Mouse (Mus musculus) hindbrain, embryonic 12.5 days (tissue): ENCODE data around the gene Zbtb9. TPM values are rescaled to one million over a fixed set of nuclear protein-coding genes. Genes with fewer than 3 reads are reported as not detected.
A peak's percentile ranks its signal among the peaks of the same experiment; 100 is the strongest.
"Not testable (repeated sequence)": the region's sequence is repeated elsewhere in the genome, so short reads cannot be mapped to it uniquely, and the experiment has no call there.

Experiments
- ATAC-seq: fragments of 200-750 bp; cut with Nextera tagmentation; 2 replicates; pipeline ENCODE4 v1.8.0; 2017; ENCODE audit warnings: moderate TSS enrichment; ENCODE audit not compliant: low FRiP score
- H3K27ac ChIP-seq: fragments of 300-500 bp; sonication (generic); 2 replicates; pipeline ENCODE4 v1.5.1; 2016; ENCODE audit warnings: mild to moderate bottlenecking
- H3K27me3 ChIP-seq: fragments of 300-500 bp; sonication (generic); 2 replicates; pipeline ENCODE4 v1.6.1; 2016; ENCODE audit warnings: mild to moderate bottlenecking
- H3K36me3 ChIP-seq: fragments of 300-500 bp; sonication (generic); 2 replicates; pipeline ENCODE4 v1.6.1; 2016; ENCODE audit warnings: mild to moderate bottlenecking
- H3K4me1 ChIP-seq: fragments of 300-500 bp; sonication (generic); 2 replicates; pipeline ENCODE4 v1.6.1; 2016
- H3K4me2 ChIP-seq: fragments of 300-500 bp; sonication (generic); replicated peaks from 2 replicates; pipeline ENCODE4 v1.6.1; 2016; ENCODE audit warnings: mild to moderate bottlenecking
- H3K4me3 ChIP-seq: fragments of 300-500 bp; sonication (generic); 2 replicates; pipeline ENCODE4 v1.5.1; 2016; ENCODE audit warnings: mild to moderate bottlenecking
- H3K9ac ChIP-seq: fragments of 300-500 bp; sonication (generic); 2 replicates; pipeline ENCODE4 v1.6.1; 2016; ENCODE audit warnings: mild to moderate bottlenecking, moderate library complexity
- H3K9me3 ChIP-seq: fragments of 300-500 bp; sonication (generic); replicated peaks from 2 replicates; pipeline ENCODE4 v1.6.1; 2016; ENCODE audit warnings: mild to moderate bottlenecking
- WGBS: fragments of 180-500 bp; shearing (Covaris S2); methylation state at CpG from one replicate; pipeline ENCODE4 v1.1.7; 2016; 5-methylcytosine and 5-hydroxymethylcytosine counted together
- polyA plus RNA-seq: library from polyadenylated mRNA; unstranded; fragments of >200 nt; fragmentation: Nextera tagmentation; extraction: Ambion mirVana; gene quantifications from 2 replicates; pipeline ENCODE4 v1.2.1, GENCODE M21; 2016

The Zbtb9 gene
- polyA plus RNA-seq, 1 experiment from 2014 or later, result 19.4 TPM

DNA sequence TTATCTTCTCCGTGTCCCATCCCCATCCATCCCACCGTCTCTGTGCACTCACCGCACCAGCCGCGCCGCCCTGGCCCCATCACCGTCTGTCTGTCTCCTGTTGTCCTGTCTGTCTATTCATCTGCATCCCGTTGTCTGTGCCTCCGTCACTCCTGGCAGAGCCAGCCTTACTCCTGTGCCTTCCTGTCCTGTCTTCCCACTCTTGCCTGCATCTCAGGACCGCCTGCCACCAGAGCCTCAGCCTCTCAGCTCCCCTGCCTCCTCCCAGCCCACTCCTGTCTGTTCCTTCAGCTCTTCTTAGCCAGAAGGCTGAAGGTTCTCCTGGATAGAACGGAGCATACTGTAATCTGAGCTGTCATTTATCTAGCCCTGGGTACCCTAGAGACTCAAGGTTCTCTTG is 6.0 kb upstream of the Zbtb9 start:
- H3K27me3 ChIP-seq, result no peaks in the 10 kb centered on the region
- H3K4me2 ChIP-seq, result no peak overlapping the region
- no peak overlapping the region for H3K4me3 ChIP-seq
- no peak for ATAC-seq
- H3K9me3 ChIP-seq, result no peaks in the 10 kb centered on the region
- peaks cover 73% of the 10 kb centered on the region for H3K36me3 ChIP-seq
- no peak overlapping the region for H3K9ac ChIP-seq
- no peak overlapping the region for H3K27ac ChIP-seq
- 91% methylated on average over 11 of the region's 11 CpGs for WGBS
- H3K4me1 ChIP-seq, result peaks cover 10% of the 10 kb centered on the region

DNA sequence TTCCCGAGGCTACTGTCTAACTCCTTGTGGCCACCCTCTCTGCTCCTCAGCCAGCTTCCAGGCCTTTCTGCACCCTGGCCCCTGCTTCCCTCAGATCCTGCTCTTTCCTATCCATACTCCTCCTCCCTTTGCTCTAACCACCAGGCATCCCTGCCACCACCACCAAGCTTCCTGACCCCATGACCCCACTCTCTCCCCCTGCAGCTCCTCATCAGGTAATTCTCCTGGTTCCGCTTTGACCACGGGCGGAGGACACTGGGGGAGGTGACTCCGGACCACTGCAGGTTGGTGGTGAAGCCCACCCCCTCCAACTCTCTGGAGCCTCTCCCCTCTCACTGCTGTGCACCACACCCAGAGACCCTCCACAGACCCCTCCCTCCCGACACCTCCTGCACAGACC is 5.5 kb upstream of the Zbtb9 start:
- peaks cover 68% of the 10 kb centered on the region for H3K36me3 ChIP-seq
- H3K9me3 ChIP-seq, result no peaks in the 10 kb centered on the region
- H3K4me3 ChIP-seq, result no peak overlapping the region
- WGBS, result 89% methylated on average over 6 of the region's 6 CpGs
- no peak for ATAC-seq
- H3K27ac ChIP-seq, result no peak overlapping the region
- no peak overlapping the region for H3K4me2 ChIP-seq
- no peak overlapping the region for H3K9ac ChIP-seq
- no peaks in the 10 kb centered on the region for H3K27me3 ChIP-seq
- peaks cover 14% of the 10 kb centered on the region for H3K4me1 ChIP-seq

DNA sequence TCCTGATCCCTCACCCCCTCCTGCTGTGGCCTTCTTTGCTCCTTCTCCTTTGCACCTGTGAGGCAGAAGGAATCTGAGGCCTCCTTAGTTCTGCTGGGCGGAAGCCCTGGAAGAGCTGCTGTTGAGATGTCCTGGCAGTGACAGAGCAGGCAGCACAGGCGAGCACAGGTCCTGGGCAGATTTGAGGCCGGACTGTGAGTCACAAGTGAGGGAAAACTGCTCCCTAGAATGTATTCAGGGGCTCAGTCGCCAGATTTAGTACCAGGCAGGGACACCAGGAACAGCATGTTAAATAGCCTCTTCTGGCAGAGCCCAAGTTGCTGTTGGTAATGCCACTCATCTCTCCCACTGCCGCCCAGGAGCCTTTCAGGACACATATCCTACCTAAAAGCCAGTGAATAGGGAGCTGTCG is 4.8 kb upstream of the Zbtb9 start:
- WGBS, result 81% methylated on average over 6 of the region's 6 CpGs
- Histone ChIP-seq H3K27ac (no peak overlapping the region), H3K4me1 (peaks cover 16% of the 10 kb centered on the region), H3K27me3 (no peaks in the 10 kb centered on the region), H3K4me2 (no peak overlapping the region), H3K4me3 (no peak overlapping the region), H3K9me3 (no peaks in the 10 kb centered on the region), H3K36me3 (peaks cover 61% of the 10 kb centered on the region), H3K9ac (no peak overlapping the region)
- no peak for ATAC-seq

DNA sequence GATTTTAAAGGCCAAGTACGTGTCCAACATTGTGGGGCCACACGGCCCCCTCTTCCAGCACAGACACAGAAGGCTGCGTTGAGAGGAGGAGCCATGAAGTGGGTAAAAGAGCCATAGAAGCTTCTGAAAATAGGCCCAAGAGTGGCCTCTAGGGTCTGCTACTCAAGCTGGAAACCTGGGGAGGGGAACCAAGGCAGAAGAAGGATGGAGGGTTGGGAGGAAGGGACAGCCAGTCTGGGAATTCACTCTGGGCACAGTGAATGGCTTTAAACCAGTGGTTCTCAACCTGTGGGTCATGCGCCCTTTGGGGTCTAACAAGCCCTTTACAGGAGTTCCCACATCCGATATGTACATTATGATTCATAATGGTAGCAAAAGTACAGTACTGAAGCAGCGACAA is 3.7 kb upstream of the Zbtb9 start:
- peaks cover 54% of the 10 kb centered on the region for H3K36me3 ChIP-seq
- no peaks in the 10 kb centered on the region for H3K9me3 ChIP-seq
- WGBS, result 91% methylated on average over 6 of the region's 6 CpGs
- H3K27ac ChIP-seq, result no peak overlapping the region
- no peak overlapping the region for H3K9ac ChIP-seq
- H3K4me2 ChIP-seq, result no peak overlapping the region
- H3K4me1 ChIP-seq, result peaks cover 24% of the 10 kb centered on the region
- H3K4me3 ChIP-seq, result no peak overlapping the region
- no peak for ATAC-seq
- no peaks in the 10 kb centered on the region for H3K27me3 ChIP-seq

DNA sequence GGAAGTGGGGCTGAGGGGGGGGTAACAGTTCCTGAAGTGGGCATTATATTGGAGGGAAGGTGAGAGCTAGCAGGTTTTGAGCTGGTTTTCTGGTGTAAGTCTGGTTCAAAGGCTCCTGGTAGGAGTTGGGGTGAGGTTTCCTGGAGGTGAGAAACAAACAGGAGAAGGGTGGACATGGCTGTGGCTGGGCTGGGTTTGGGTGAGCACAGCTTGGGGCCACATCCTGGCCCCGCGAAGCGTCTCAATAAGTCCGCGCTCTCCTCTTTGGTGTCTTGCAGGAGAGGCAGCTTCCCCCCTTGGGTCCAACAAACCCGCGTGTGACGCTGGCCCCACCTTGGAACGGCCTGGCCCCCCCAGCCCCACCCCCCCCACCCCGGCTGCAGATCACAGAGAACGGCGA is 2.7 kb upstream of the Zbtb9 start:
- Histone ChIP-seq H3K9me3 (no peaks in the 10 kb centered on the region), H3K4me1 (peaks cover 33% of the 10 kb centered on the region), H3K36me3 (peaks cover 53% of the 10 kb centered on the region), H3K4me2 (no peak overlapping the region), H3K4me3 (no peak overlapping the region), H3K9ac (no peak overlapping the region), H3K27ac (no peak overlapping the region), H3K27me3 (no peaks in the 10 kb centered on the region)
- no peak for ATAC-seq
- 89% methylated on average over 7 of the region's 12 CpGs for WGBS

DNA sequence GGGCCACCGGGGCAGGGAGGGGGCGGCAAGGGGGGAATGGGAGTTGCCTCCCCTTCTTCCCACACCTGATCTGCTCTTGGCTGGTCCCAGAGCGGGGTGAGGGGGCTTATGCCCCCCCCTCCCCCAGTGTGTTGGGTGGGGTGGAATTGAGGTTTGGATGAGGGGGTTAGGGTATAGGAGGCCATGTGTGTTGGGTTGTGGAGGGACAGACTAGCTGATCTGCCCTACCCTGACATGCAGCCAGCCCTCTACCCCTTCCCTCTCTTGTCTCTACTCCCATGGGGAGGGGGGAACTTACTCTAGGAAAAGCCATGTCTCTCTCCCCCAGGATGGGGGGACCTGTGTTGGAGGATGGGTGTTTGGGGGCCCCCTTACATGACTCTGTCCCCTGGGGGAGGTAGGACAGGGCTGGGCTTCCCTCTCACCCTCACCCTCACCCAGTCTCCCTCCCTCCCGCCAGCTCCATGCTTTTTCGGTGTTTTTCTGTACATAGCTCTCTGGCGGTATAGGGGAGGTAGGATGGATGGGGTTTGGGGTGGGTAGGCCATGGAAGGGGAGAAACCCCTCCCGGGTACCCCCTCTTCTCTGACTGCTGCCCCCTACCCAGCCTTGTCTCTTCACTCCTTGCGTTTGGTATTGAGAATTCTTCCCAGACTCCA is 1.6 kb upstream of the Zbtb9 start:
- 62% methylated on average over 8 of the region's 8 CpGs for WGBS
- Histone ChIP-seq H3K27ac (no peak overlapping the region), H3K27me3 (no peaks in the 10 kb centered on the region), H3K9me3 (no peaks in the 10 kb centered on the region), H3K4me3 (no peak overlapping the region), H3K4me1 (peaks cover 43% of the 10 kb centered on the region), H3K9ac (peak overlapping the region; percentile 23; the same call in 1 of the 2 replicates), H3K36me3 (peaks cover 53% of the 10 kb centered on the region), H3K4me2 (peak overlapping the region; percentile 79)
- ATAC-seq, result no peak

DNA sequence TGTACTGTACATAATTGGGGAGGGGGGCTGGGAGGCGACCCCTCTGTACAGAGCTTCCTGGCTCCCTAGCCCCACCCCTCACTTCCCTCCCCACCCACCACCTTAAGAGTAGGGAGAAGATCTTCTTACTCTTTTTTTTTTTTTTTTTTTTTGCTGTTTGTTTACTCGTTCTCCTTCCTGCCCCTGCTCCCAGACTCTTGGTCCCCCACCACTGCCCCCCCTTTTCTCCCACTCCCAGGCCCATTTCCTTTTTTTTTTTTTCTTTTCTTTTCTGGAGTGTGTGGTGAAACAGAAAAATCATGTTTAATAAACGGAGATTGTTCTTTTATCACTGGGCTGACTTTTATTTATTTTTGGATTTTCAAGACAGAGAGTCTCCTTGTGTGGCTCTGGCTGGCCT is 860 bp upstream of the Zbtb9 start:
- Histone ChIP-seq H3K27ac (peak overlapping the region; percentile 86; the same call in 1 of the 2 replicates), H3K27me3 (no peaks in the 10 kb centered on the region), H3K9me3 (no peaks in the 10 kb centered on the region), H3K9ac (peak overlapping the region; percentile 84), H3K4me1 (peaks cover 46% of the 10 kb centered on the region), H3K4me3 (peak overlapping the region; percentile 87), H3K36me3 (peaks cover 50% of the 10 kb centered on the region), H3K4me2 (peak overlapping the region; percentile 79)
- WGBS, result 8% methylated on average over 3 of the region's 3 CpGs
- no peak for ATAC-seq

DNA sequence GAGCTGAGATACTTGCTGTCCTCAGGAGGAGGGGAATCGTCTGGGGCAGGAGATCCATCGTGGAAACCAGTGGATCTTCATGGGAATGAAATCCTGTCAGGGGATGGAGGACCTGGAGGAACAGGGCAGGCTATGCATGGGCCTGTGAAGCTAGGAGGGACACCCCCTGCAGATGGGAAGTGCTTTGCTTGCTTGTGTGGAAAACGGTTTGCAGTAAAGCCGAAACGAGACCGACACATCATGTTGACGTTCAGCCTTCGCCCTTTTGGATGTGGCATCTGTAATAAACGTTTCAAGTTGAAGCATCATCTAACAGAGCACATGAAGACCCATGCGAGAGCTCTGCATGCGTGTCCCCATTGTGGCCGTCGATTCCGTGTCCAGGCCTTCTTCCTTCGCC is 1.6 kb downstream of the Zbtb9 start:
- peaks cover 55% of the 10 kb centered on the region for H3K36me3 ChIP-seq

DNA sequence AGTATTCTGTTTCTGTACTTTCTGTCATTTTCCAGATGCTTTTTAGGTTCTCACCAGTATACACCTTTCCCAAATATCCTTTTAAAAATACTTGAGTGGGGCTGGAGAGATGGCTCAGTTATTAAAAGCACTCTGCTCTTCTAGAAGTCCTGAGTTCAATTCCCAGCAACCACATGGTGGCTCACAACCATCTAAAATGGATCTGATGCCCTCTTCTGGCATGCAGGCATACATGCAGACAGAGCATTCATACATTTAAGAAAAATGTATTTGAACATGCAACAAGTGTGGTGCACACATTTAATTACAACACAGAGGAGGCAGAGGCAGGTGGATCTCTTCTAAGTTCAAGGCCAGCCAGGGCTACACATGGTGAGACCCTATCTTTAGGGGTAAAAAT is 2.4 kb downstream of the Zbtb9 start:
- peaks cover 58% of the 10 kb centered on the region for H3K36me3 ChIP-seq
- no peaks in the 10 kb centered on the region for H3K9me3 ChIP-seq
- no peak overlapping the region for H3K4me3 ChIP-seq
- peaks cover 46% of the 10 kb centered on the region for H3K4me1 ChIP-seq
- no peak overlapping the region for H3K9ac ChIP-seq
- no peak for ATAC-seq
- H3K4me2 ChIP-seq, result no peak overlapping the region
- H3K27ac ChIP-seq, result no peak overlapping the region
- no peaks in the 10 kb centered on the region for H3K27me3 ChIP-seq

More for the DNA sequence above, 1.6 kb downstream of the Zbtb9 start:
- H3K4me3 ChIP-seq, result no peak overlapping the region
- WGBS, result 90% methylated on average over 15 of the region's 15 CpGs
- H3K9me3 ChIP-seq, result no peaks in the 10 kb centered on the region
- H3K4me1 ChIP-seq, result peaks cover 46% of the 10 kb centered on the region
- no peak overlapping the region for H3K27ac ChIP-seq
- H3K9ac ChIP-seq, result no peak overlapping the region
- no peaks in the 10 kb centered on the region for H3K27me3 ChIP-seq
- ATAC-seq, result no peak
- peak overlapping the region; percentile 98 for H3K4me2 ChIP-seq

DNA sequence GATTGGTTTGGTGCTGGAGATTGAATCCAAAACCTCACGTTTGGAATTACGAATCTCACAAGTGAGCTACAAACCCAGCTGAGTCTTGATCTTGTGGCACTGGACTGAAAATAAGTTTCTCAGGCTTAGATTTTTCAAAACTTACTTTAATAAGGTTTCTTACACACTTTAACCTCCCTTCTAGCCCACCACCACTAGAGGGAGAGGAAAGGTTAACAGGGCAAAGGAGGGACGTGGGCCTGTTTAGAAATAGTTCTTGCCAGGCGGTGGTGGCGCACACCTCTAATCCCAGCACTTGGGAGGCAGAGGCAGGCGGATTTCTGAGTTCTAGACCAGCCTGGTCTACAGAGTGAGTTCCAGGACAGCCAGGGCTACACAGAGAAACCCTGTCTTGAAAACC is 4.4 kb downstream of the Zbtb9 start:
- H3K36me3 ChIP-seq, result peaks cover 62% of the 10 kb centered on the region
- H3K27me3 ChIP-seq, ATAC-seq, H3K4me3 ChIP-seq, H3K4me2 ChIP-seq, H3K9me3 ChIP-seq, H3K9ac ChIP-seq, H3K27ac ChIP-seq: not testable (repeated sequence)
- 88% methylated on average over 6 of the region's 6 CpGs for WGBS
- peaks cover 33% of the 10 kb centered on the region for H3K4me1 ChIP-seq

DNA sequence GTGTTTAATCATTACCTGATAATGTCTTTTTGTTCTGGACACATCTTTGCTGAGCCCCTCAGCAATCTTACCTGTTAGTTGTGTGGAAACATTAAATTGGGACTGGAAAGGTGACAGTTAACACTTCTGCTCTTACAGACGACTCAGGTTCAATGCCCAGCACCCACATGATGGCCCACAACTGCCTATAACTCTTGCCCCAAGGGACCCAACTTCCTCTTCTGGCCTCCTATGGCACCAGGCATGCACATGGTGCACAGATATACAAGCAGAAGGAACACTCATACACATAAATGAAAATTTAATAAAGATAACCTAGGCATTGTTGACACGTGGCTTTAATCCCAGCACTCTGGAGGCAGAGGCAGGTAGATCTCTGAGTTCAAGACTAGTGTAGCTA is 6.5 kb downstream of the Zbtb9 start:
- Histone ChIP-seq H3K9me3 (no peaks in the 10 kb centered on the region), H3K27ac (no peak overlapping the region), H3K27me3 (no peaks in the 10 kb centered on the region), H3K4me3 (no peak overlapping the region), H3K4me1 (peaks cover 21% of the 10 kb centered on the region), H3K36me3 (peaks cover 61% of the 10 kb centered on the region), H3K9ac (no peak overlapping the region), H3K4me2 (no peak overlapping the region)
- ATAC-seq, result no peak
- WGBS, result 81% methylated on average over 2 of the region's 2 CpGs

DNA sequence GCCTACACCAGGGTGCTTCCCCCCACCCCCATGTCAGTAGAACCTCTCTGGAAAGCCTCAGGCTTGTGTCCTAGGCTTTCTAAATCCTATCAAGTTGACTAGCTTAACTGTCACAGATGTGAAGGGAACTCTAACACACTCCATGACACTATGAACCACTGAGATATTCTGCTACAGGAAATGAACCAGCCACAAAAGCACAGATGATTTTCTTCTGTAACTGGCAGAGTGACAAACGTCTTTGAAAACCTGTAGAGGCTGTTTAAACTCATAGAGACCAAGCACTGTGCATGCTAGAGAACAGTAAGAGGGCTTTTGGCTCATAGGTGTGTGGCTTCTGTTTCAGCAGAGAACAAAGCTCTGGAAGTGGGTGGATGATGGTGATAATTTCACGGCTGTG is 8.1 kb downstream of the Zbtb9 start:
- Histone ChIP-seq H3K9me3 (no peaks in the 10 kb centered on the region), H3K4me1 (peaks cover 6% of the 10 kb centered on the region), H3K36me3 (peaks cover 45% of the 10 kb centered on the region), H3K4me2 (no peak overlapping the region), H3K27me3 (no peaks in the 10 kb centered on the region), H3K9ac (no peak overlapping the region), H3K27ac (no peak overlapping the region), H3K4me3 (no peak overlapping the region)
- ATAC-seq, result no peak
- WGBS, result 74% methylated on average over 2 of the region's 2 CpGs

DNA sequence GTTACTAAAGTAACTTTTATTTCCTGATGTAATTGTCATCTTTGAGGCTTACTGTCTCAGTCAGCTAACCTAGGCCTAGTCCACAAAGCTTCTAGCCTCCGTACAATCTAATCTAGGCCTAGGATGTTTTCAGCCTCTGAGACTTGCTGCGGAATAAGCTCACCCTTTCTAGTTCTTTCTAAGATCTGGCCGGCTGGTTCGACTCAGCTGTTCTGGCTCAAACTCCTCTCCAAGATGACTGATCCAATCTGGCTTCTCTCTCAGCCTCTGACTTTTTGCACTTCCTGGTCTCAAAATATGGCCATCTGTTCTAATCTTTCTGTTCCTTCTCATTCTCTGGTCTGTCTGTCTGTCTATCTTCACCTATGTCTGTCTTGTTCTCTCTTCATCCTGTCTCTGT is 10.4 kb downstream of the Zbtb9 start:
- no peaks in the 10 kb centered on the region for H3K4me1 ChIP-seq
- no peak overlapping the region for H3K4me3 ChIP-seq
- WGBS, result 95% methylated on average over 4 of the region's 4 CpGs
- no peaks in the 10 kb centered on the region for H3K27me3 ChIP-seq
- no peaks in the 10 kb centered on the region for H3K9me3 ChIP-seq
- H3K27ac ChIP-seq, result no peak overlapping the region
- ATAC-seq, result no peak
- H3K36me3 ChIP-seq, result peaks cover 25% of the 10 kb centered on the region
- H3K4me2 ChIP-seq, result no peak overlapping the region
- no peak overlapping the region for H3K9ac ChIP-seq
